Mouse (Mus musculus): ENCODE data around the gene Ccnq. TPM values are rescaled to one million over a fixed set of nuclear protein-coding genes. Genes with fewer than 3 reads are reported as not detected.

Gene Ccnq
- total RNA-seq, 1 experiment from 2014 or later: 30.0 TPM

DNA sequence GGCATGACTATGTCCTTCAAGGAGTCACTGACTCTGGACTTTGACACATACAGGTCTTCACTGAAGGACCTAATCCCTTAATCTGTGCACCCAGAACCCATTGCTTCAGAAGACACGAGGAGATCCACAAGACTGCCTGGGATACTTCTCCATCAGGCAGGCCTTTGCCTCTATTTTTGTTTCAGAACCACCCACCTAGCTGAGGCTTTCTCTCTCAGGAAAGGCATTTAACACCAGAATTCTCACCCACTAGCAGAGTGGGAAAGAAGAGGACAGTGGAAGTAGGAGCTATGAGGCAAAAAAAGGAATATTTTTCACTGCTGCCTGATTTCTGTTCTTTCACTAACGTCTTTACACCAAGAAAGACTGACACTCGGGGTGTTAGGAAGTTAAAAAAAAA is 25.2 kb downstream of the Ccnq start:
- no peak for ATAC-seq (replicated peaks in 1 of 2; ENCODE audit: insufficient read depth in 1 of 2, low FRiP score in 2 of 2, low TSS enrichment in 1 of 2, low read depth in 1 of 2, poor library complexity in 2 of 2, severe bottlenecking in 2 of 2)

DNA sequence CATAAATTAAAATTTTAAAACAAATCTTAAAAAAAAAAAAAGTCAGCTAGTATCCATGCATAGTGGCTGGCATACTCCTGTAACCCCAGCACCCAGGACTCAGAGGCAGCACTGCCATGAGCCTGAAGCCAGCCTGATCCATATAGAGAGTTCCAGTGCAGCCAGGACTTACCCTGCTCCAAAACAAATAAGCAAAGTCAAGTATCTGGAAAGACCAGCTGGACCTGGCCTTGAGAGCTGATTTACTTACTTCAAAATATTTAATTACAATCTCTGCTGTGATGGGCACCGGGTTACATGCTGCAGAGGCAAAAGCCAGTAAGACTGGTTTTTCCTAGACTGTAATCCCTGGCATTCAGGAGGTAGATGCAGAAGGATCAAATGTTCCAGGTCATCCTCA is 26.7 kb downstream of the Ccnq start:
- no peak for ATAC-seq (replicated peaks in 1 of 2; ENCODE audit: insufficient read depth in 1 of 2, low FRiP score in 2 of 2, low TSS enrichment in 1 of 2, low read depth in 1 of 2, poor library complexity in 2 of 2, severe bottlenecking in 2 of 2)

DNA sequence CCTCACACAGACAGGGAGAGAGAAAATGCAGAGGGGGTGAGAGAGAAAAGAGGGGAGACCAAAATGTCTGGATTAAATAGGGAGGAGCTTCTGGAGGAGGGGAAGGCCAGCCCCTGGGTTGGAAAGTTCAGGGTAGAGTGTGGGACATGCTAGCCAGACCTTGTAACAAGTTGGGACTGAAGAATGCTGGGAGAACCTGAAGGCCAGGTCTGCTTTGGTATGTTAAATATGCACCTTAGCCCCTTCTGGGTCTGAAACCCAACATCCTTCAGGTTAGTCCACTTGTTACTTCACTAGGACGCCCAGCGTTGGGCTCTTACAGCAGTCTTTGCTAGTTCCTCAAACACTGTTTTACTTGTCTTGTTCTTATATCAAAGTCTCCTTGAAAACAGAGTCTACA is 30.1 kb downstream of the Ccnq start:
- no peak for ATAC-seq (replicated peaks in 1 of 2; ENCODE audit: insufficient read depth in 1 of 2, low FRiP score in 2 of 2, low TSS enrichment in 1 of 2, low read depth in 1 of 2, poor library complexity in 2 of 2, severe bottlenecking in 2 of 2)

GRCm38 (mm10) chr11:78717655-78718054 is 33.9 kb downstream of the Ccnq start:
- ATAC-seq (replicated peaks in 1 of 2; ENCODE audit: insufficient read depth in 1 of 2, low FRiP score in 2 of 2, low TSS enrichment in 1 of 2, low read depth in 1 of 2, poor library complexity in 2 of 2, severe bottlenecking in 2 of 2): no peak

GRCm38 (mm10) chr11:78708642-78709041 is 42.9 kb downstream of the Ccnq start:
- no peak for ATAC-seq (replicated peaks in 1 of 2; ENCODE audit: insufficient read depth in 1 of 2, low FRiP score in 2 of 2, low TSS enrichment in 1 of 2, low read depth in 1 of 2, poor library complexity in 2 of 2, severe bottlenecking in 2 of 2)

GRCm38 (mm10) chr11:78706026-78706425 is 45.5 kb downstream of the Ccnq start:
- no peak for ATAC-seq (replicated peaks in 1 of 2; ENCODE audit: insufficient read depth in 1 of 2, low FRiP score in 2 of 2, low TSS enrichment in 1 of 2, low read depth in 1 of 2, poor library complexity in 2 of 2, severe bottlenecking in 2 of 2)

DNA sequence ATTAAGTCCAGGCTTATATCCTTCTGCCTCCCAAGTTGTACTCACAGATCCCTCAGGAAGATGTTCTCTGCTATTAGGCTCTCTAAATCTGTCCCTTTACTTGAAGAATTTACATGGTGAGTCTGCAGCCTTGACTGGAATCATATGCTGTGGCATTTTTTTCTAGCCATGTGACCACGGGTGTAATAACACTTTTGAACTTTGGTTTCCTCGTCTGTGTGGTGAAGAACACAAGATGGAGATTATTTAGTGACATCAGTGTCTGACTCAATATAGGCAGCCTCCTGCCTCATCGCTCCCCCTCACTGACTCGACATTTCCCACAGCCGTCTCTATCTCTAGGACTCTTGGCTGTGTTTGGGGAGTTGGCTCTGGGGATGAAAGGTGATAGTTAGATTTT is 48.4 kb downstream of the Ccnq start:
- no peak for ATAC-seq (replicated peaks in 1 of 2; ENCODE audit: insufficient read depth in 1 of 2, low FRiP score in 2 of 2, low TSS enrichment in 1 of 2, low read depth in 1 of 2, poor library complexity in 2 of 2, severe bottlenecking in 2 of 2)

DNA sequence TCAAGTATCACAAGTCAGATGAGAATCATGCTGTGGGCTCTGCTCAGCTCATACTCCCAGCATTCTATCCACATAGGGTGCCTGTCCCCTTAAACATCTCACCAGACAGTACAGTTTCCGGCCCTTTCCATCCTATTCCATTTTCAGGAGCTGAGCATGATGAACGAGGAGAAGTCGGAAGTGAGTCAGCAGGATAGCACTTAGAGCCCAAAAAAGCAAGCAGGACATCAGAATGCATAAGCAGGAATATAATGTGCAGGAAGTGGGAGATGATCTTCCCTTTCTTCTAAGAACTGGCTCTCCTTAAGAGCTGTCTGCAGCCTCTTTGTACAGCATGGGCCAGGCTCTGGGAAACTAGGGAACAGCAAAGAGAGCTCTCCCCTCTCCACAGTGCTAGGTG is 49.2 kb downstream of the Ccnq start:
- no peak for ATAC-seq (replicated peaks in 1 of 2; ENCODE audit: insufficient read depth in 1 of 2, low FRiP score in 2 of 2, low TSS enrichment in 1 of 2, low read depth in 1 of 2, poor library complexity in 2 of 2, severe bottlenecking in 2 of 2)

Other genes starting within 250 kb of the Ccnq start
- gene Sebox, start 248.3 kb downstream of the Ccnq start, total RNA-seq (2017): not detected in 2 replicates
- 26.0 and 27.9 TPM in 2 replicates for gene Tmem199, start 239.6 kb downstream of the Ccnq start, total RNA-seq (2017)
- gene Poldip2, start 239.5 kb downstream of the Ccnq start, total RNA-seq (2017): 59.5 and 60.7 TPM in 2 replicates
- gene Tnfaip1, start 215.4 kb downstream of the Ccnq start, total RNA-seq (2017): 3.9 and 5.2 TPM in 2 replicates
- 155 and 159 TPM in 2 replicates for gene Ift20, start 215.4 kb downstream of the Ccnq start, total RNA-seq (2017)
- gene Tmem97, start 201.0 kb downstream of the Ccnq start, total RNA-seq (2017): 23.8 and 26.0 TPM in 2 replicates
- 23.8 and 41.8 TPM in 2 replicates for gene Nlk, start 54.4 kb downstream of the Ccnq start, total RNA-seq (2017)
- 5.8 and 104 TPM in 2 replicates for gene Lyrm9, start 74.9 kb upstream of the Ccnq start, total RNA-seq (2017)
- gene Nos2, start 169.1 kb upstream of the Ccnq start, total RNA-seq (2017): not detected in 2 replicates
- gene Lgals9, start 233.2 kb upstream of the Ccnq start, total RNA-seq (2017): 66.6 and 104 TPM in 2 replicates

All from hematopoietic stem cell, adult 5-6 weeks (primary cell).